Comparison of ENCODE assay signal across 9 mouse cellular contexts in the genomic region with DNA sequence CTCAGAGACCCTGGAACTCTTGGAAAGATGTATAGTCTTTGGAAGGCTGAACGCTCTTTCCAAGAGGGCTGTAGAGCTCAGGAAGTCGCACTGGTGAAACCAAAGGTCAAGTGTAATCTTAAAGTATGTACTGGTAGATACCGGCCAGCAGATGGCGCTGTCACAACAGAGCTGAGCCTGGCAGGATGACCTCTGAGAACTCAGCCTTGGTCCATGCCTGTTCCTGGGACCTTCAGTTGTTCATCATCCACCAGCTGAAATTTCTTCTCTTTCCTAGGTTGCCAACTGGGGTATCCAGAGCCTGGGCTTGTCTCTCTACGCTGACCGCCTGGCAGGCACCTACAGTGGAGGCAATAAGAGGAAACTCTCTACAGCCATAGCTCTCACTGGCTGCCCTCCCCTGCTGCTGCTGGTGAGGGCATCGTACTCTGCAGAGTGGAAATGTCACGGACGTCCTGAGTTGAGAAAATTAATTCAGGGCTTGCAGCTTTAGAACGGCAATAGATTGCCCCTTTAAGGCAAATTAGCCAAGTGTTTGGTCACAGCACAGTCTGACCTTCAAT.
DNase-seq lines count a peak whose midpoint lies in the region; ATAC-seq and TF ChIP-seq lines count a peak whose summit lies in the region.
"Had no signal": no experiment of that assay in that cellular context is flagged by ENCODE, and none has a peak within 500 bp of the region (broad histone marks: within the 10 kb centered on the region; RNA-seq: fewer than 3 reads in every experiment).

No protein-coding gene starts in this region.

- 45% methylated on average over 10 of the region's 10 CpGs for WGBS in heart, embryonic 10.5 days
- 42% methylated on average over 10 of the region's 10 CpGs for WGBS in heart, embryonic 11.5 days (ENCODE audit: insufficient replicate concordance)
- WGBS in stomach, postnatal 0 days = 42% methylated on average over 10 of the region's 10 CpGs

- intact Hi-C loops in left cerebral cortex, postnatal 25 days (cut with DNase I) = loop anchor here (2.0 kb wide), 1 partner anchor 75 kb away; a partner anchor contains a TSS

- H3K4me2 ChIP-seq in heart, embryonic 11.5 days = no peak overlapping the region
- no peak overlapping the region for H3K4me2 ChIP-seq in stomach, postnatal 0 days (replicated peaks; ENCODE audit: low read depth)
- H3K4me2 ChIP-seq: embryonic facial prominence, embryonic 12.5 days had no signal

- peaks cover 3% of the 10 kb centered on the region; the same call in 1 of the 2 replicates for H3K36me3 ChIP-seq in heart, embryonic 10.5 days
- H3K36me3 ChIP-seq in heart, embryonic 11.5 days (ENCODE audit: control insufficient read depth, insufficient read depth, low read length) = no peaks in the 10 kb centered on the region
- H3K36me3 ChIP-seq in stomach, postnatal 0 days (ENCODE audit: control insufficient read depth, insufficient read depth, low read length) = no peaks in the 10 kb centered on the region
- H3K36me3 ChIP-seq: embryonic facial prominence, embryonic 12.5 days had no signal

- no peak for TF ChIP-seq EP300 in stomach, postnatal 0 days (optimal IDR thresholded peaks at IDR 0.05)

- no peak overlapping the region for H3K9ac ChIP-seq in heart, embryonic 11.5 days (ENCODE audit: low read depth, low read length)
- H3K9ac ChIP-seq in stomach, postnatal 0 days (ENCODE audit: low read length) = no peak overlapping the region
- H3K9ac ChIP-seq: embryonic facial prominence, embryonic 12.5 days had no signal

- 0 out of 2 replicates have a peak overlapping the region, but pooled peaks have one; percentile 5 for H3K27ac ChIP-seq in heart, embryonic 10.5 days
- no peak overlapping the region for H3K27ac ChIP-seq in heart, embryonic 11.5 days (ENCODE audit: low read depth, low read length)
- H3K27ac ChIP-seq in stomach, postnatal 0 days (replicated peaks) = no peak overlapping the region
- H3K27ac ChIP-seq: embryonic facial prominence, embryonic 12.5 days had no signal

- peaks cover 12% of the 10 kb centered on the region; the same call in 1 of the 2 replicates for H3K4me1 ChIP-seq in heart, embryonic 10.5 days
- H3K4me1 ChIP-seq in heart, embryonic 11.5 days (ENCODE audit: control insufficient read depth, insufficient read depth, low read length) = peaks cover 6% of the 10 kb centered on the region
- H3K4me1 ChIP-seq in stomach, postnatal 0 days (replicated peaks; ENCODE audit: control insufficient read depth, insufficient read depth) = no peaks in the 10 kb centered on the region
- H3K4me1 ChIP-seq: embryonic facial prominence, embryonic 12.5 days had no signal

- DNase-seq in heart, embryonic 10.5 days (ENCODE audit: low spot score) = peak; percentile 84
- peak; percentile 77 to 79 for DNase-seq in adrenal gland, adult 18-20 months (ENCODE audit: low spot score in 2 of 2)
- peak; percentile 89 for DNase-seq in embryo, embryonic 10 days (ENCODE audit: low spot score)
- peak; percentile 18 to 20 for DNase-seq in left cerebral cortex, postnatal 25 days (ENCODE audit: low spot score in 2 of 2)
- DNase-seq in stomach, postnatal 0 days (ENCODE audit: low spot score) = peak; percentile 75

- no peaks in the 10 kb centered on the region for H3K9me3 ChIP-seq in heart, embryonic 10.5 days
- no peaks in the 10 kb centered on the region for H3K9me3 ChIP-seq in heart, embryonic 11.5 days (replicated peaks; ENCODE audit: control insufficient read depth, low read length)
- H3K9me3 ChIP-seq in stomach, postnatal 0 days (ENCODE audit: control insufficient read depth, low read length) = no peaks in the 10 kb centered on the region
- H3K9me3 ChIP-seq: embryonic facial prominence, embryonic 12.5 days had no signal

- H3K4me3 ChIP-seq in heart, embryonic 10.5 days = no peak overlapping the region
- no peak overlapping the region for H3K4me3 ChIP-seq in heart, embryonic 11.5 days (ENCODE audit: low read depth, low read length)
- no peak overlapping the region for H3K4me3 ChIP-seq in stomach, postnatal 0 days (ENCODE audit: low read depth, low read length)
- H3K4me3 ChIP-seq: embryonic facial prominence, embryonic 12.5 days had no signal

- no peaks in the 10 kb centered on the region; the same call in 1 of the 2 replicates for H3K27me3 ChIP-seq in heart, embryonic 10.5 days (ENCODE audit: insufficient read depth, poor library complexity, severe bottlenecking)
- no peaks in the 10 kb centered on the region for H3K27me3 ChIP-seq in heart, embryonic 11.5 days (ENCODE audit: control insufficient read depth, insufficient read depth, low read length)
- H3K27me3 ChIP-seq in stomach, postnatal 0 days (ENCODE audit: control insufficient read depth, insufficient read depth, low read length) = no peaks in the 10 kb centered on the region
- H3K27me3 ChIP-seq: embryonic facial prominence, embryonic 12.5 days had no signal

- no peak for ATAC-seq in heart, embryonic 11.5 days (replicated peaks; ENCODE audit: insufficient number of reproducible peaks, low FRiP score, low TSS enrichment)
- ATAC-seq in hematopoietic stem cell, adult 5-6 weeks (replicated peaks in 1 of 2; ENCODE audit: insufficient read depth in 1 of 2, low FRiP score in 2 of 2, low TSS enrichment in 1 of 2, low read depth in 1 of 2, poor library complexity in 2 of 2, severe bottlenecking in 2 of 2) = peak; percentile 76 to 90; a peak in 3 of 4 replicates
- ATAC-seq in monocyte, adult 5-6 weeks (replicated peaks; ENCODE audit: insufficient number of reproducible peaks, low FRiP score, low TSS enrichment, poor library complexity, severe bottlenecking) = peak; percentile 66
- peak; percentile 83 for ATAC-seq in stomach, postnatal 0 days (ENCODE audit: low FRiP score, low TSS enrichment)

- TF ChIP-seq CTCF in stomach, postnatal 0 days (IDR thresholded peaks at IDR 0.05; ENCODE audit: low read depth) = peak; percentile 87

Comparison
In these comparisons a context has a peak if more than half of its experiments do, and no peak if none do; other contexts are left out.
1. DNase-seq: peak in every context shown above with its lines; median percentile 89 in embryo, embryonic 10 days; 84 in heart, embryonic 10.5 days; 78 in adrenal gland, adult 18-20 months; 75 in stomach, postnatal 0 days; 19 in left cerebral cortex, postnatal 25 days.